Mouse (Mus musculus): ENCODE measurements around the gene Ddx42. TPM values are rescaled to one million over a fixed set of nuclear protein-coding genes. Genes with fewer than 3 reads are reported as not detected.

The Ddx42 gene
- 11.1 and 17.4 TPM in 2 replicates for polyA plus RNA-seq (2012; rRNA removed; ENCODE audit: low replicate concordance)

GRCm38 (mm10) chr11:106216730-106217490 is at the start of gene Ddx42:
Gene Ddx42 (plus strand): TSS chr11:106216926.

GRCm38 (mm10) chr11:106202123-106202465 is 14.6 kb upstream of the Ddx42 start, which contains the start of gene Strada:
Gene Strada (minus strand): TSS chr11:106202168.

DNA sequence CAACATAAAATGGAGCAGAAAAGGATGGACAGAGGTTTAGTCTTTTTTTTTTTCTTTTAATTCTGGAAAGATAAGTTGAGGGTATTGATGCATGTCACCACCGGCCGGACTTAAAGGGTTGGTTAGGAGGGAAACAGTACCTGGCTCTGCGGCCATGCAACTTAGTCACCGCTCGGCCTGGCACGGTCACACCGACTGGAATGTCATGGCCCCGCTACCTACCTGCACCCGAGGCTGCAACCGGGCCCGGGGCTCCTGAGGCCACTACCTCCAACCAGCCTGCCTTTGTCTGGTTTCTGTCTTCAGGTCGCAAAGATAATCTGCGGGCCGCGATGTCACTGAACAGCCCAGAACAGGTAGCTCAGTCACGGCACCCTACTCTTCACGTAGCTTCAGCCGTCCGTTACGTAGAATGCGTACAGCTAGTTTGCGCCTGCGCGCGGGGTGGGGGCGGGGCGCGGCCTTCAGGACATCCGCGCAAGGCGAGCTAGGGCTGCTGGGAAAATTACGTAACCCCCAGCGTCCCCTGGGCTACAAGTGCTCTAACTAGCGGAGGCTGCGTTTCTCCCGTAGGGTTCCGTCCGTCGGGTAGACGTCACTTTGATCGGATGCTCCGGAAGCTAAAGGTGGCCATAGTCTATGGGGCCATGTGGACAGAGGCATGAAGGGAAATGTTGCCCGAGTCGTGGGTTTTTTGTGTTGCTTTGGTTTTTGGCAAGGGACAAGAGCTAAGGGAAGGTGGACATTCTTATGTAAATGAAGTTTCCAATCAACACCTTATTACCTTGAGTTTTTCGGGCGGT is 598 bp upstream of the Ddx42 start, which contains the start of gene Ccdc47:
Ccdc47 (minus strand) TSS at position 418 of the 803 bp plus-strand sequence.

GRCm38 (mm10) chr11:106255685-106256451 is 39.1 kb downstream of the Ddx42 start, which contains the start of the genes Ftsj3 and Psmc5:
Gene Ftsj3 (minus strand): TSS chr11:106256079.
Gene Psmc5 (plus strand): TSS chr11:106256154.

DNA sequence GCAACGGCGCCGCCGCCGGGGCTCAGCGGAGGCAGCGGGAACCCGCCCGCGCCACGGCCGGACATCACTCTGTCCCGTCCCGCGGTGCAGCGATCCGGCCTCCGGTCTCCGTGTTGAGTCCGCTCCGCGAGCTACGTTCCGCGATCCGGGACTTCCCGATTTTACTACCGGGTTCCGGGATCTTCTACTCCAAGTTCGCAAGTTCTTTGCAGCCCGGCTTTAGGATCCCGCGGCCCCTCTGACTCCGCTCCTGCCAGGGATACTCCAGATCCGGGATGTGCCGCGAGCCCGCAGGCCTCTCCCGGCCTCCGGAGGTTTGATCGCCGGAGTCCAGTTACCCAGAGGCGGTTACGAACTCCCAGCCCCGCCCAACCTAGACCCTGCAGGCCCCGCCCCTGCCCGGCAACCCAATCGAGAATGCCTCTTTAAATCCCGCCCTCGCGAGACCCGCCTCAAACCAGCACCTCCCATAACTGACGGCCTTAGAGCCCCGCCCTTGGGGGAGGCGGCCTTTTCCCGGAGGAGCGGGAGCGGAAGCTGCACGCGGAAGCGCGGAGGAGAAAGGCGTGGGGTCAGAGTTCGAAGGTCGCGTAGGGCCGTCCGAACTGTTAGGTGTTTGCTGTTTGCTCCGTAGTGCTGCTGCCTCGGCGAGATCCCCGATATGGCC is 56.1 kb downstream of the Ddx42 start, which contains the start of gene Smarcd2:
Smarcd2 (minus strand) TSS at position 329 of the 667 bp plus-strand sequence.

GRCm38 (mm10) chr11:106276454-106276853 is 59.7 kb downstream of the Ddx42 start, which contains the start of gene Tcam1:
Gene Tcam1 (plus strand): TSS chr11:106276672.

Other genes starting within 250 kb of the Ddx42 start
- gene Ace, start 249.0 kb upstream of the Ddx42 start, polyA plus RNA-seq (2012; rRNA removed; ENCODE audit: low replicate concordance), result 27.2 and 58.8 TPM in 2 replicates
- gene Ace3, start 222.3 kb upstream of the Ddx42 start, polyA plus RNA-seq (2012; rRNA removed; ENCODE audit: low replicate concordance), result not detected in 2 replicates
- not detected in 2 replicates for gene Kcnh6, start 208.8 kb upstream of the Ddx42 start, polyA plus RNA-seq (2012; rRNA removed; ENCODE audit: low replicate concordance)
- 21.7 and 50.7 TPM in 2 replicates for gene Dcaf7, start 180.1 kb upstream of the Ddx42 start, polyA plus RNA-seq (2012; rRNA removed; ENCODE audit: low replicate concordance)
- 14.8 and 16.0 TPM in 2 replicates for gene Taco1, start 150.9 kb upstream of the Ddx42 start, polyA plus RNA-seq (2012; rRNA removed; ENCODE audit: low replicate concordance)
- gene Map3k3, start 132.3 kb upstream of the Ddx42 start, polyA plus RNA-seq (2012; rRNA removed; ENCODE audit: low replicate concordance), result 55.5 and 69.5 TPM in 2 replicates
- gene Gm10840, start 56.1 kb upstream of the Ddx42 start, polyA plus RNA-seq (2012; rRNA removed; ENCODE audit: low replicate concordance), result not detected in 2 replicates
- 33.1 and 61.0 TPM in 2 replicates for gene Limd2, start 56.1 kb upstream of the Ddx42 start, polyA plus RNA-seq (2012; rRNA removed; ENCODE audit: low replicate concordance)
- gene Strada, start 14.8 kb upstream of the Ddx42 start, polyA plus RNA-seq (2012; rRNA removed; ENCODE audit: low replicate concordance), result 30.3 and 44.5 TPM in 2 replicates
- 16.5 and 20.1 TPM in 2 replicates for gene Ccdc47, start 582 bp upstream of the Ddx42 start, polyA plus RNA-seq (2012; rRNA removed; ENCODE audit: low replicate concordance)
- gene Ftsj3, start 39.2 kb downstream of the Ddx42 start, polyA plus RNA-seq (2012; rRNA removed; ENCODE audit: low replicate concordance), result 18.4 and 42.8 TPM in 2 replicates
- 59.4 and 62.2 TPM in 2 replicates for gene Psmc5, start 39.2 kb downstream of the Ddx42 start, polyA plus RNA-seq (2012; rRNA removed; ENCODE audit: low replicate concordance)
- gene Smarcd2, start 56.0 kb downstream of the Ddx42 start, polyA plus RNA-seq (2012; rRNA removed; ENCODE audit: low replicate concordance), result 130 and 218 TPM in 2 replicates
- gene Tcam1, start 59.7 kb downstream of the Ddx42 start, polyA plus RNA-seq (2012; rRNA removed; ENCODE audit: low replicate concordance), result 0.23 and 0.58 TPM in 2 replicates
- gene Gh, start 84.9 kb downstream of the Ddx42 start, polyA plus RNA-seq (2012; rRNA removed; ENCODE audit: low replicate concordance), result not detected in 2 replicates
- 3.7 and 4.7 TPM in 2 replicates for gene Cd79b, start 97.8 kb downstream of the Ddx42 start, polyA plus RNA-seq (2012; rRNA removed; ENCODE audit: low replicate concordance)
- gene Scn4a, start 136.4 kb downstream of the Ddx42 start, polyA plus RNA-seq (2012; rRNA removed; ENCODE audit: low replicate concordance), result 0.06 and 0.26 TPM in 2 replicates
- 0.19 and 0.53 TPM in 2 replicates for gene Prr29, start 148.5 kb downstream of the Ddx42 start, polyA plus RNA-seq (2012; rRNA removed; ENCODE audit: low replicate concordance)
- gene Icam2, start 171.1 kb downstream of the Ddx42 start, polyA plus RNA-seq (2012; rRNA removed; ENCODE audit: low replicate concordance), result 56.3 and 89.3 TPM in 2 replicates